Mouse (Mus musculus) midbrain, embryonic 13.5 days (tissue): ENCODE measurements around the gene Syn3. TPM values are rescaled to one million over a fixed set of nuclear protein-coding genes. Genes with fewer than 3 reads are reported as not detected.

ENCODE experiments used
- ATAC-seq: fragments of 200-750 bp; cut with Nextera tagmentation; 2 replicates; pipeline ENCODE4 v1.8.0; 2017; ENCODE audit warnings: mild to moderate bottlenecking, moderate TSS enrichment, moderate library complexity
- H3K27ac ChIP-seq: fragments of 300-500 bp; sonication (generic); 2 replicates; pipeline ENCODE4 v1.5.1; 2015; ENCODE audit warnings: inconsistent platforms, mild to moderate bottlenecking, moderate library complexity
- H3K27me3 ChIP-seq: fragments of 300-500 bp; sonication (generic); 2 replicates; pipeline ENCODE4 v1.6.1; 2015; ENCODE audit warnings: mild to moderate bottlenecking, inconsistent platforms
- H3K36me3 ChIP-seq: fragments of 300-500 bp; sonication (generic); 2 replicates; pipeline ENCODE4 v1.6.1; 2015; ENCODE audit warnings: mild to moderate bottlenecking, inconsistent platforms
- H3K4me1 ChIP-seq: fragments of 300-500 bp; sonication (generic); replicated peaks from 2 replicates; pipeline ENCODE4 v1.6.1; 2015; ENCODE audit warnings: inconsistent platforms
- H3K4me2 ChIP-seq: fragments of 300-500 bp; sonication (generic); replicated peaks from 2 replicates; pipeline ENCODE4 v1.6.1; 2015; ENCODE audit warnings: moderate library complexity, mild to moderate bottlenecking, inconsistent platforms
- H3K4me3 ChIP-seq: fragments of 300-500 bp; sonication (generic); replicated peaks from 2 replicates; pipeline ENCODE4 v1.5.1; 2015; ENCODE audit warnings: mild to moderate bottlenecking, inconsistent platforms
- H3K9ac ChIP-seq: fragments of 300-500 bp; sonication (generic); replicated peaks from 2 replicates; pipeline ENCODE4 v1.6.1; 2015; ENCODE audit warnings: mild to moderate bottlenecking, inconsistent platforms
- H3K9me3 ChIP-seq: fragments of 300-500 bp; sonication (generic); 2 replicates; pipeline ENCODE4 v1.6.1; 2016; ENCODE audit warnings: mild to moderate bottlenecking, inconsistent platforms
- WGBS: fragments of 180-500 bp; shearing (Covaris S2); methylation state at CpG from one replicate; pipeline ENCODE4 v1.1.7; 2015; 5-methylcytosine and 5-hydroxymethylcytosine counted together
- polyA plus RNA-seq: library from polyadenylated mRNA; unstranded; fragments of >200 nt; fragmentation: Nextera tagmentation; extraction: Ambion mirVana; gene quantifications from 2 replicates; pipeline ENCODE4 v1.2.1, GENCODE M21; 2015

Gene Syn3
- polyA plus RNA-seq, 1 experiment from 2014 or later, result 13.8 TPM

GRCm38 (mm10) chr10:86328691-86329090 lies 170.0 kb downstream of the Syn3 start:
- Histone ChIP-seq H3K27me3 (no peaks in the 10 kb centered on the region), H3K9me3 (no peaks in the 10 kb centered on the region), H3K36me3 (no peaks in the 10 kb centered on the region), H3K27ac (no peak overlapping the region), H3K4me3 (no peak overlapping the region), H3K4me1 (0 out of 2 replicates have a peak, but pooled peaks cover 4% of the 10 kb centered on the region), H3K9ac (no peak overlapping the region), H3K4me2 (no peak overlapping the region)
- no peak for ATAC-seq
- 89% methylated on average over 2 of the region's 2 CpGs for WGBS

GRCm38 (mm10) chr10:86328143-86328542 lies 170.6 kb downstream of the Syn3 start:
- H3K27ac ChIP-seq, result no peak overlapping the region
- WGBS, result 93% methylated on average over 4 of the region's 4 CpGs

GRCm38 (mm10) chr10:86325272-86325671 lies 173.4 kb downstream of the Syn3 start:
- no peak overlapping the region for H3K27ac ChIP-seq
- ATAC-seq, result no peak
- no peaks in the 10 kb centered on the region for H3K27me3 ChIP-seq
- no peak overlapping the region for H3K4me2 ChIP-seq
- WGBS, result 34% methylated on average over 6 of the region's 6 CpGs
- H3K4me1 ChIP-seq, result no peaks in the 10 kb centered on the region
- no peaks in the 10 kb centered on the region for H3K9me3 ChIP-seq
- no peak overlapping the region for H3K4me3 ChIP-seq
- no peak overlapping the region for H3K9ac ChIP-seq
- H3K36me3 ChIP-seq, result no peaks in the 10 kb centered on the region

More at GRCm38 (mm10) chr10:86328143-86328542, 170.6 kb downstream of the Syn3 start:
- Histone ChIP-seq H3K4me2 (no peak overlapping the region), H3K9me3 (no peaks in the 10 kb centered on the region), H3K27me3 (no peaks in the 10 kb centered on the region), H3K4me3 (no peak overlapping the region), H3K4me1 (0 out of 2 replicates have a peak, but pooled peaks cover 4% of the 10 kb centered on the region), H3K9ac (no peak overlapping the region), H3K36me3 (no peaks in the 10 kb centered on the region)
- ATAC-seq, result no peak

- no peak overlapping the region for H3K4me3 ChIP-seq
- H3K4me1 ChIP-seq, result peaks cover 13% of the 10 kb centered on the region
- H3K9ac ChIP-seq, result no peak overlapping the region
- H3K4me2 ChIP-seq, result no peak overlapping the region
- no peaks in the 10 kb centered on the region for H3K9me3 ChIP-seq
- WGBS, result 79% methylated on average over 4 of the region's 4 CpGs
- no peak overlapping the region for H3K27ac ChIP-seq
- H3K27me3 ChIP-seq, result no peaks in the 10 kb centered on the region
- no peaks in the 10 kb centered on the region for H3K36me3 ChIP-seq
- ATAC-seq, result no peak
Observed at GRCm38 (mm10) chr10:86323275-86323994, 175.3 kb downstream of the Syn3 start.

- 72% methylated on average over 1 of the region's 1 CpGs for WGBS
- no peak for ATAC-seq
Observed at GRCm38 (mm10) chr10:86322006-86322405, 176.7 kb downstream of the Syn3 start.

GRCm38 (mm10) chr10:86321194-86321593 lies 177.5 kb downstream of the Syn3 start:
- Histone ChIP-seq H3K27me3 (no peaks in the 10 kb centered on the region), H3K36me3 (no peaks in the 10 kb centered on the region), H3K4me2 (no peak overlapping the region), H3K4me1 (peaks cover 16% of the 10 kb centered on the region), H3K4me3 (no peak overlapping the region), H3K9ac (no peak overlapping the region), H3K9me3 (no peaks in the 10 kb centered on the region), H3K27ac (no peak overlapping the region)
- no peak for ATAC-seq
- WGBS, result 82% methylated on average over 8 of the region's 8 CpGs

More at GRCm38 (mm10) chr10:86322006-86322405, 176.7 kb downstream of the Syn3 start:
- no peak overlapping the region for H3K27ac ChIP-seq
- no peak overlapping the region for H3K4me2 ChIP-seq
- no peak overlapping the region for H3K4me3 ChIP-seq
- H3K4me1 ChIP-seq, result peaks cover 16% of the 10 kb centered on the region
- no peaks in the 10 kb centered on the region for H3K9me3 ChIP-seq
- no peaks in the 10 kb centered on the region for H3K36me3 ChIP-seq
- H3K27me3 ChIP-seq, result no peaks in the 10 kb centered on the region
- H3K9ac ChIP-seq, result no peak overlapping the region

GRCm38 (mm10) chr10:86320204-86320603 lies 178.5 kb downstream of the Syn3 start:
- ATAC-seq, result no peak
- Histone ChIP-seq H3K36me3 (no peaks in the 10 kb centered on the region), H3K4me2 (no peak overlapping the region), H3K4me1 (peaks cover 16% of the 10 kb centered on the region), H3K9ac (no peak overlapping the region), H3K9me3 (no peaks in the 10 kb centered on the region), H3K27ac (no peak overlapping the region), H3K27me3 (no peaks in the 10 kb centered on the region), H3K4me3 (no peak overlapping the region)
- 80% methylated on average over 5 of the region's 5 CpGs for WGBS

- no peaks in the 10 kb centered on the region for H3K36me3 ChIP-seq
- ATAC-seq, result no peak
- no peaks in the 10 kb centered on the region for H3K27me3 ChIP-seq
- peaks cover 16% of the 10 kb centered on the region for H3K4me1 ChIP-seq
- WGBS, result 3% methylated on average over 3 of the region's 3 CpGs
- 0 out of 2 replicates have a peak overlapping the region, but pooled peaks have one; percentile 6 for H3K27ac ChIP-seq
- no peak overlapping the region for H3K4me3 ChIP-seq
- no peaks in the 10 kb centered on the region for H3K9me3 ChIP-seq
- no peak overlapping the region for H3K9ac ChIP-seq
- H3K4me2 ChIP-seq, result no peak overlapping the region
Observed at GRCm38 (mm10) chr10:86319526-86319925, 179.2 kb downstream of the Syn3 start.

- Histone ChIP-seq H3K4me2 (no peak overlapping the region), H3K27ac (no peak overlapping the region), H3K36me3 (no peaks in the 10 kb centered on the region), H3K9ac (no peak overlapping the region), H3K9me3 (no peaks in the 10 kb centered on the region), H3K27me3 (no peaks in the 10 kb centered on the region), H3K4me3 (no peak overlapping the region), H3K4me1 (peaks cover 16% of the 10 kb centered on the region)
- ATAC-seq, result no peak
- WGBS, result 71% methylated on average over 5 of the region's 5 CpGs
Observed at GRCm38 (mm10) chr10:86318552-86319140, 180.1 kb downstream of the Syn3 start.

GRCm38 (mm10) chr10:86317633-86318032 lies 181.1 kb downstream of the Syn3 start:
- H3K4me2 ChIP-seq, result no peak overlapping the region
- no peak for ATAC-seq
- WGBS, result 79% methylated on average over 7 of the region's 7 CpGs

GRCm38 (mm10) chr10:86315513-86315912 lies 183.2 kb downstream of the Syn3 start:
- Histone ChIP-seq H3K4me2 (no peak overlapping the region), H3K9me3 (no peaks in the 10 kb centered on the region), H3K36me3 (no peaks in the 10 kb centered on the region), H3K27ac (no peak overlapping the region), H3K4me3 (no peak overlapping the region), H3K27me3 (no peaks in the 10 kb centered on the region), H3K9ac (no peak overlapping the region), H3K4me1 (peaks cover 16% of the 10 kb centered on the region)
- 61% methylated on average over 3 of the region's 3 CpGs for WGBS
- ATAC-seq, result no peak

More at GRCm38 (mm10) chr10:86317633-86318032, 181.1 kb downstream of the Syn3 start:
- Histone ChIP-seq H3K9ac (no peak overlapping the region), H3K27me3 (no peaks in the 10 kb centered on the region), H3K4me1 (peaks cover 16% of the 10 kb centered on the region), H3K9me3 (no peaks in the 10 kb centered on the region), H3K36me3 (no peaks in the 10 kb centered on the region), H3K27ac (no peak overlapping the region), H3K4me3 (no peak overlapping the region)

GRCm38 (mm10) chr10:86313448-86313847 lies 185.2 kb downstream of the Syn3 start:
- no peak for ATAC-seq
- no peak overlapping the region for H3K4me3 ChIP-seq
- 96% methylated on average over 1 of the region's 1 CpGs for WGBS

More at GRCm38 (mm10) chr10:86313448-86313847, 185.2 kb downstream of the Syn3 start:
- Histone ChIP-seq H3K36me3 (no peaks in the 10 kb centered on the region), H3K9me3 (no peaks in the 10 kb centered on the region), H3K4me2 (no peak overlapping the region), H3K27me3 (no peaks in the 10 kb centered on the region), H3K4me1 (0 out of 2 replicates have a peak, but pooled peaks cover 4% of the 10 kb centered on the region), H3K9ac (no peak overlapping the region), H3K27ac (no peak overlapping the region)
